Mouse (Mus musculus) layer of hippocampus, adult 11-12 months (tissue): ENCODE results near the gene Chd9.

Source experiments
- DNase-seq: peaks from one replicate; pipeline ENCODE4 v3.0.0; 2022; ENCODE audit warnings: low spot score

Gene Chd9

DNA sequence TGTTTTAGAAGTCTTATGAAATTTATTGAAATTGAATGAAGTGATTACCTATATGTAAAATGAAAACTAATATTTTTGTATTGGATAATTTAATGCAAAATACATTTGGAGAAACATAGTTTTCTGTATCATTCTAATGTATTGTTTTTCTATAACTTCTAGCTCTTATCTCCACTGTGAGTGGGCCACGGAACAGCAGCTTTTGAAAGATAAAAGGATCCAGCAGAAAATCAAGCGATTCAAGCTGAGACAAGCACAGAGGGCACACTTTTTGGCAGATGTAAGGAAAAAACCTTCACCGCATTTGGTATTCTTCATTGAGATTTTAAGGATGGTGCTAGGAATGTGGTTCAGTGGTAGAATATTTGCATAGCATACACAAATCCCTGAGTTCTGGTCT is 150.6 kb downstream of the Chd9 start:
- DNase-seq: no peak

DNA sequence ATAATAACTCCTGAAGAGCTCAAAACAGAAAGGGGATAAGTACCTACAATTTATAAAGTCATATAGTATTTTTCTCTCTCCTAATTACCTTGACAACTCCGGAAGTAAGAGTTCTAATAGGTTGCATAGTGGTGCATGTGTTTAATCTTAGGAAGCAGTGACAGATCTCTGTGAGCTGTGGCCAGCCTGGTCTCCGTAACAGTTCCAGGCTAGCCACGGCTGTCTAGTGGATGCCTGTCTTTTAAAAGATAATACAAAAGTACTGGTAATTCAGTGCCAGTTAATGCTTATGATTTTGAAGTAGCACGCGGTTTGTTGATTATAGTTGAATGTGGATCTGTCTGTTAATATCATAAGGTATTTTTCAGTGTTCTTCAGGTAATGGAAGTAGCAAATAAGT is 151.1 kb downstream of the Chd9 start:
- no peak for DNase-seq

DNA sequence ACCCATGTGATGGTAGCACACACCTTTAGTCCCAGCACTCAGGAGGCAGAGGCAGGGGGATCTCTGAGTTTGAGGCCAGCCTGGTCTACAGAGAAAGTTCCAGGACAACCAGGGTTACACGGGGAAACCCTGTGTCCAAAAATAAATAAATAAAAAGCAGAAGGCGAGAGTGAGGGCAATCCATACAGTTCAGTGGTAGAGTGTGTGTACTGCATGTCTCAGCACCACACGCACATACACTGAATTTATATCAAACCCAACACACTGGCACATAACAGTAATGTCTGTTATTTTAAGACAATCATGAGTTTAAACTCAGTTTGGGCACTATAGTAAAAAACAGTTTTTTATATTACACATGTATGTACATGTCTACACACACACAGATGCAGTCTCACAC is 153.9 kb downstream of the Chd9 start:
- no peak for DNase-seq

DNA sequence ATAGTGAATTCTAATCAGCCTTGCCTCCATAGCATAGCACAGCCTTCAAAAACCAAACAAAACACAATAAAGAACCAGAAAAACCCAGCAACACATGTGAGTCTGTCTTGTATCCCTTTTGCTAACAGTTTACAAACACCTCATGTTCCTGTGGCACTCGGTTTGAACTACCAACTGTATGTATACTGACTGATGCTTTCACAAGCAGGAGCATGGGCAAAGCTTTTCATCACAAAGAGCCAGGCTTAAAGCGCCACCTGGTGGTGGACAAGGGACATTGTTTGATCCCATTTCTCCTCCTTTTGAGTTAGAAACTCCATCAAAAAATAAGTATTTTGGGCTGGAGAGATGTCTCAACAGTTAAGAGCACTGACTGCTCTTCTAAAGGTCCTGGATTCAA is 191.6 kb downstream of the Chd9 start:
- DNase-seq: peak; percentile 36

DNA sequence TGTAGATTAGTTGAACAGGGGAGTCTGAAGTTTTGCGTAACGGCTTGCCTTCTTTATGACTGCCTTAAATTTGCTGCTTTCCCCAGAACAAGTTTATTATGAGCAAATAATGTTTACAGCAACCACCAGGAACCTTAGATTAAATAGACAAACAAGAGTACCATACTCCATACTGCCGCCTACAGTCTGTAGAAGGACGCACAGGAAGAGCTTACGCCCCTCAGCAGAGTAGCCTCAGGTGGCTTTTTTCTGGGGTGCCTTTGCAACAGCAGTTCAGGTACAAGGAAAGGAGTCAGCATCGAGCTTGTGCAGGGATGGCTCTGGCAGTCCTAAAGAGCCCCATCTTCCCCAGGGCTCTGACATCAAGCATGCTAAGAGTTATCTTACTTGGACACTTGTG is 206.3 kb downstream of the Chd9 start:
- no peak for DNase-seq

DNA sequence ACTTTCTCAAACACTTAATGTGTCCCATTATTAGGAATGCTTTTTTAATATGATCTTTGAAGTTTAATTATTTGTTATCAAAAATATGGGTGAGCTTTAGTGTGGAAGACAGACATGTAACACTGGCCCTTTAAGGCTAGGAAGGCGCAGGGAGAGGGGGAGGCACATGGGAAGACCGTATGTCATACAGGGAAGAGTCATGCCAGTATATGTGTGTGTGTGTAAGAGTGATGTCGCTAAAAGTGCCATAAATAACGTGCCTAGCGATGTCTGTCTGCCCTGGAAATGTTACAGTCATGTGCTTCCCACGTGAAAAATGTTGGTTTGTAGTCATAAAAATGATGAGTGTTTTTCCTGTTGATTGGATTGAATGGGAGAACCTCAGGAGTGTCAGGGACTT is 208.8 kb downstream of the Chd9 start:
- no peak for DNase-seq

DNA sequence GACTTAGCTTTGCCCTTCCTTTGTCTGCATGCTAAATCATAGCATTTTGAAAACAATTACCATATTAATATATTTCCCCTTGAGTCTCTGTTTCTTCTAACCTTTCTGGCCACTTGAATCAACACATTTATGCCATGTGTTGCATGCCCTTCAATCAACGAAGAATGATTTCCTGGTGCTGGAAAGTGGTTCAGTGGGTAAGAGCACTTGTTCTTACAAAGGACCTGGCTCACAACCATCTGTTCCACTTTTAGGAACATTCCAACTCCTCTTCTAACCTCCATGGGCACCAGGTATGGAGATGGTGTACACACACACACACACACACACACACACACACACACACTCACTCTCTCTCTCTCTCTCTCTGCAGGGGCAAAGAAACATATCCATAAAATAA is 210.5 kb downstream of the Chd9 start:
- DNase-seq: no peak

DNA sequence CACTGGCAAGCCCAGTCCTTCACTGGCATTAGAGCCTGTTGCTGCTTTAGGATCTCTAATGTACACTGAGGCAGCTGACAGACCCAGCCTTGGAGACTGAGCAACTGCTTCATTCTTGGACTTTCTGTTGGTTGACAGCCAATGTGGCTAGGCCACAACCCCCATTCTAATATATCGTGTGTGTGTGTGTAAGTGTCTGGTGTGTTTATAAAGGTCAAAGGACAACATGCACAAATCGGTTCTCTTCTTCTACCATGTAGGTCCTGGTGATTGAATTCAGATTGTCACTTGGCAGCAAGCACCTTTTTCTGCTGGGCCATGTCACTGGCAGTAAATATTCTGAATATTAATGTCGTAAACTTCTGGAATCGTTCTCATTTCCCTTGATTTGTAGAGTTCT is 218.2 kb downstream of the Chd9 start:
- DNase-seq: no peak

DNA sequence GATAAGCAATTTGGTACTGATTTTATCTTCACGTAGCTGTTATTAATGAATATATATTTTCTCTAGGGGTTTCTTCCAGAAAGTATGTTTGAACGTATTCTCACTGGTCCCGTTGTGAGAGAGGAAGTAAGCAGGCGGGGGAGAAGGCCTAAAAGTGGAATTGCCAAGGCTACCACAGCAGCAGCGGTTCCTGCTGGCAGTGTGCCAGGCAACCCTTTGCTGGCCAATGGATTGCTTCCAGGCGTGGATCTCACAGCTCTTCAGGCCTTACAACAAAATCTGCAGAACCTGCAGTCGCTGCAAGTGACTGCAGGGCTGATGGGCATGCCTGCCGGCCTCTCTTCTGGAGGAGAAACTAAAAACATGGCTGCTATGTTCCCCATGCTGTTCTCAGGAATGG is 222.9 kb downstream of the Chd9 start:
- DNase-seq: peak; percentile 79

DNA sequence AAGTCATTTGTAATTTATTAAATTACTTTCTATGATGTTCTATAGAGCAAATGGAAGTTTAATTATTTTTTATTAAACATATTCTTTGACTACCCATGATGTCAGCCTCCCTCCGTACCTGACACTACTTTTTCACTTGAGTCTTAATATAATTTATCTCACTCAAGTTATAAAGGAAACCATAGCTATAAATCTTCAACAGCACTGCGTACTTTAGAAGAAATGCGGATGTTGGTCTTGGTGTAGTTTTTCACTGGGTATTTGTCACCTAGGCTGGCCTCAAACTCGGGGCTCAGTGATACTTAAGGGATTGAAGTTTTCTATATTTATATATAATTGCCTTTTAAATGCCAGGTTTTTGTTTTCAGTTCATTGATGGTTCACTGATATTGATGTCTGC is 226.3 kb downstream of the Chd9 start:
- no peak for DNase-seq

DNA sequence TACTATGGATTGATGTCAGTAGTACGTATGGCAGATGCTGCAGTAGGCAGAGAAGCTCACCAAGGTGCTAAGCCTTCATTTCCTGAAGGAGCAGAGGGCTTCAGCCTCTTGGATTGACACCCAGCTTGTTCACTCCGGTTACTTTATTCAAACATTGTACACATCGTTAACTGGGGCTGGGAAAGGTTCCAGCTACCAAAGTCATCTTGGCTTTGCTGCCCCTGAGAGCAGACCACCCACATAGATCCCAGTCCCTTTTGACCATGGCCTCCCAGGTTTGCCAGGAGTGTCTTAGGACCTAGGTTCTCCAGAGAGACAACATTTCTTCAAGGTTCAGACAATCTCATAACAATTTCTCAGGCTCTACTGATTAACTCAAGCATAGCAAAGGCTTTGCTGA is 228.7 kb downstream of the Chd9 start:
- no peak for DNase-seq

DNA sequence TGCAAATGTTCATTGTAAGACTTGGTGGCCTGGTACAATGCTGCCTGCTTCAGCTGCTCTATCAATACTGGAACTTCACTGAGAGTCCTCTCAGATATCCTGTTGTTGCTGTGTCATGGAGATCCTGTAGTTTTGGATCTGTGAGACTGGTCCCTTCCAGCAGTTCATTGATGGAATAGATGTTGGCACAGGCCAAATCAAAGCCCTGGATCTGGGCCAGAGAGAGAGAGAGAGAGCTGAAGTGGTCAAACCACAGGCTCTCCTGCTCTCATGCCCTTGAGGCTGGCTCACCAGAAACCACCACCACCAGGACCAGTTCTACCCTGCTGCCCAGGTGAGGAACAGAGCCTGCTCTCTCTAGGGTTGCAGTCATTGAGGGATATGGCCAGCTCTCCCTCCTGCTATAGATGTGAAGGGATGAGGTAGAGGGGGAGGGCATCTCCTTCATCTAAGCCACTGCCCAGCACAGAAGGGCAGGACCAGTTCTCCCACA is 231.0 kb downstream of the Chd9 start:
- DNase-seq: peak; percentile 34

DNA sequence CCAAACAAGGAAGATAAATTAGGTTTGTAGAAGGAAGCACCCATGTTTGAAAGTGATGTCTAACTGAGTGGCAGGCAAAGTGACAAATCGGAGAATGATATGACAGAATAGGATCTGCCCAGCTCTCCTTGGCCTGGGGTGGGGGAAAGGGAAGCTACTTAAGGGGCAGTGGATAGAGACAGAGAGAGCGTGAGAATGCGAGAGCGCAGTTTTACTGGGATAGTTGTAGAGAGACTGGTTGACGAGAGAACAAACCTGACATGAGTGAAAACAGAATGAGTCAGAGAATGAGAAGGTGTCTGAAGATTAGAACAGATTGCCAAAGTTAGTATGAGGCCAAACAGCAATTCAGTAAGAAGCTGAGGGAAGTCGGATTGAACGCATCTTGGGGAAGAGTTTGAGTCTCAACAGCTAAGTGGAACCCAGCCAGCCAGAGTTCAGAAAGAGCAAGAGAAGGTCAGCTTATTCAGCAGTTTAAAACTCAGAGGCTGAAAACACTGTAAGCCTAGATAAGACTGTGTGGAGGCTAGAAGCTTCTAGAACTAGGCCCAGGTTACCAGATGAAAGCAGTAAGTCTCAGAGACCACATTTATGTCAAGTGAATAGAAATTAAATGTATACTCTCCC is 231.8 kb downstream of the Chd9 start:
- DNase-seq: no peak

DNA sequence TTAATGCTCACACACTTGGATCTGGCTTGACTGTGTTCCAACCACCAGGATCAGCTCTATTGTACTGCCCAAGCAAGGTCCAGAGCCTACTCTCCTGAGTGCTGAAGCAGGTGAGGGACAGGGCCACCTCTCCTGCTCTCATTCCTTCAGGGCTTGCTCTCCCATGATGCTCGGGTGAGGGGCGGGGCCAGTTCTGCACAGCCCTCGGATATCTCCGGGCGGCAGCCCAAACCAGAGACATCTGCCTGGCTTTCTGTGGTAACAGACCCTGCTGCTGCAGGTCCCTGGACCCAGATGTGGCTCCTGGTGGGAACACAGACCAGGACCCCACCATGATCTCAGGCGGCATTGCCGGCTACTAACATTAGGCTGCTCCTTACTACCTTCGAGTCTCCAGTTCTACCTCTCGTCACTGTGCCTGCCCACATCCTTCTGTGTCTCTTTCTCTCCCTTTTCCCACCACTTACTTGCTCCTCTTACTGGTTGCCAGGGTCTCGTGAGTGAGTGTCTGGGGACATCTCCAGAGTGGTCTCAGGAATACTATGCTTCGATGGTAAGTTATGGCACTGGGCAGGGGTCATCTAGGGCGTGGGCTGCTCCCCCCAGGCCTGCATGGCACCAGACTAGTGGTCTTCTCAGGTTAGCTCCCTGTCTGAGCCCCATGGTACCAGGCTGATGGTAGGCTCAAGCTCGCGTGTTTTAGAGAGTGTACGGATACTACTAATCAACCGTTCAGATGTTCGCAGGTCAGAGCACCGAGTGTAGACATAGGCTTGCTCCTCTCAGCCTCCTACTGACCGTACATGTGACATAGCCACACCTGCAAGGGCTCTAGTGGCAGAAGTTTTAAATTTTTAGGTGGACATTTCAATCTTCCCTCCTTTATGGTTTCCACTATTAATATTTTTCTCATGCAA is 232.7 kb downstream of the Chd9 start:
- no peak for DNase-seq

DNA sequence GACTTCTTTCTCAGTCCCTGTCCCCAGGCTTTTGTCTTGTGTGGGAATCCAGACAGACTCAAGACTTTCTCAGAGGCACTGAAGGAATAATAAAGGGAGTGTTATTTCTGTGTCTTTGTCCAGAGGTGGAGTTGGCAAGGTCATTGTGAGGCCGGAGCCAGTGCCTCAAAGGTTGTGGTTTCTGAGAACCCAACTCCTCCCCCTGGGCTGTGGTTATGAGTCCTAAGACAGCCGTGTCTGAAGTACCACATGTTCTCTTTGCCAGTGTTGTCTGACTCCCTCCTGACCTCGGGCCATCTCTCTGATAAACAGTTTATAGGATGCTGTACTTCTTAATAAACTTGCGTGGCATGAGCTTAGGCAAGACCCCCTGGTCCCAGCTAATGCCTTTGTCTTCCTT is 237.0 kb downstream of the Chd9 start:
- no peak for DNase-seq

DNA sequence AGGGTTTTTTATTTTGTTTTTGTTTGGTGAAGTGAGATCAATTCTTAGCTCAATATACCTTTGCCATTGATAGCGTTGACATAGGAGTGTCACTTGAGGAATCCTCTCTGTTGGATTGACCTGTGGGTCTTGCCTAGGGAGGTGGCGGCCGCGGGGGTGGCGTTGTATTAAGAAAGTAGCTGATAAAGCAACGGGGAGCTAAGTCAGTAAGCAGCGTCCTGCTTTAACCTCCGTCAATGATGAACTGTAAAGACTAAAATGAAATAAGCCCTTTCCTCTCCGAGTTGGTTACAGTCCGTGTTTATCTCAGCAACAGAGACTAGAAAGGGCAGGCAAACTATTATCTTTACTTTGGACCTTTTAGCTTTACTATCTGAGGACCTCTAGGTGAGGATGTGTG is 241.3 kb downstream of the Chd9 start:
- peak; percentile 29 for DNase-seq

DNA sequence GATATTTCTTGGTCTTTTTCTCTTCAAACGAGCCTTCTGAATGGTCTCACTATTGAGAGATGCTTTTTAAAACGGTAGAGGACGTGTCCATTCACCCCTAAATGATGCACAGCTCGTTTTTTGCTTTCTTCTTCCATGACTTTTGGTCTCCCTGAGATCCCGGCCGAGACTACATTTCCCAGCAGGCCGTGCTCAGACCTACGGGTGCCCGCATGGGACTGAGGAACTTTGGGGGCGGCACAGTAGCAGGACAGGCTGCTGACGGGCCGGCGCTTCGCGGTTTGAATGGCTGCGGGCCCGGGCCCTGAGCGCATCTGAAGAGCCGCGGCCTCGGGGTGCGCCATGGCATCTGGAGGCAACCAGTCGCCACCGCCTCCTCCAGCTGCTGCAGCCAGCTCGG is 241.7 kb downstream of the Chd9 start, which contains the start of gene Rbl2:
TSS of gene Rbl2 (plus strand) at position 224 of the 400 bp plus-strand sequence.
- peak; percentile 95 for DNase-seq

DNA sequence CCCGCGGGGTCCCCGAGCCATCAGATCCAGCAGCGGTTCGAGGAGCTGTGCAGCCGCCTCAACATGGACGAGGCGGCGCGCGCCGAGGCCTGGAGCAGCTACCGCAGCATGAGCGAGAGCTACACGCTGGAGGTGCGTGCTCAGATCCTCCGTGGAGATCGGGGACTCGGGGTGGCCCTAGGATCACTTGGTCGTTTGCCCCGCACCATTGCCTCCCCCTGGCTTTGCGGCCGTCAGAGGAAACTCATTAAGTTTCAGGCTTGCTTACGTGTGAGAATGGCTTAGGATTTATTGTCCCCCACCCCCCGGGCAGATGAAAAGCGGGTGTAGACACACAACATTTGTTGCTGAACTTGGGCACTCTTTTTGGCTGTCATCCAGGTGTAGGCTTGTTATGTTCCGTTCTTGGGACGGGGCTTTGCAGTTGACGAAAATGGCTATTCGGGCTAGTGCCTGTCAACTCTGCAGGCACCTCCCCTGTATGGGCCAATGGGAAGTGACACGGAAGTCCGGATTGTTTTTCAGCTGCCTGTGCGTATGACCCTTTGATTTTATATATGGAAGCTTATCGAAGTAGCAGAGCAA is 242.2 kb downstream of the Chd9 start:
- DNase-seq: peak; percentile 78

DNA sequence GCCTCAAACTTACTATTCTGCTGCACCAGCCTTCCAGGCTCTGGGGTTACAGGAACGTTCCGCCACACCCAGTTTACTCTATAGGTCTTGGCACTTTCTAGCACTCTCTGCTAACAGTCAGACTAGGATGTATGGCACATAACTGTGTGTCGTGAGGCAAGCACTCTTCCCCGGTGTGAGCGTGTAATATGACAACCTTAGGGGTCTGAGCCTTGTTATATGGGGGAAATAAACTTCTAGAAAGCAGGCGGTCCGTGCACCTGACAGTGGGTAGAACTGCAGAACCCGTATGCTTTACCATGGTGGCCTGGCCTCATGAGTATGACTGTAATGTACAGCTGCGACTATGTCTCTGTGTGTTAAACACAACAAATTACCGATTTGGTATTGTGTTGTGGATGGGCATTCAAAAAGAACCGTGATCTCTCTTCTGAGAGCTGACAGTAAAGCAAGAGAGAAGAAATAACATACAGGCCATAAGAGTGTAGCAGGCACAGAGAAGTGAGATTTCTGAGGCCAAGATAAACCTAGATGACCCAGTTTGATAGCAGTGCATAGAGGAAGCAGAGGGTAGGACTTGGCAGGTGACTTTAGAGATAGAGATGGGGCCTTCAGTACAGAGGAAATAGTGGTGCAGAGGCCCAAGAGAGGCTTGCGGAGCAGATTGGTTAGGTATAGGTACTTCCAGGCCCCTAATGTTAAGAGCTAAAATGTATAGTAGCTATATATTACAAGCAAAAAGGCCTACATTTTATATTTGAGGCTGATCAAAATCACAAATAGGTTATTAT is 249.1 kb downstream of the Chd9 start:
- no peak for DNase-seq

DNA sequence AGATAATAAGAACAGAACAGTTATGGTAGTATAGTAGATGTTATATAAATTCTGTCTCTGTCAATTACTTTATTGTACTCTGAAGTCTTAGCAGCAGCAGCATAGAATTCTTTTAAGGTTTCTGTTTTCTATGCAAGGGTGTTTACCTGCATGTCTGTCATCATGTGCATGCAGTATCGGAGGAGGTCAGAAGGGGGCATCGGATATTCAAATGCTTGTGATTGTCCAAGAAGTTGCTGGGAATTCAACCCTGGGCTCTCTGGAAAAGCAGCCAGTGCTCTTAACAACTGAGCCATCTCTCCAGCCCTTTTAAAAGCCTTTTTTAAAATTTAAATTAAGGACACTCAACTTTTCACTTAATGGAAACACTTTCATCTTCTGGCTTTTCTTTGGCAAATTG is 251.5 kb downstream of the Chd9 start:
- no peak for DNase-seq

DNA sequence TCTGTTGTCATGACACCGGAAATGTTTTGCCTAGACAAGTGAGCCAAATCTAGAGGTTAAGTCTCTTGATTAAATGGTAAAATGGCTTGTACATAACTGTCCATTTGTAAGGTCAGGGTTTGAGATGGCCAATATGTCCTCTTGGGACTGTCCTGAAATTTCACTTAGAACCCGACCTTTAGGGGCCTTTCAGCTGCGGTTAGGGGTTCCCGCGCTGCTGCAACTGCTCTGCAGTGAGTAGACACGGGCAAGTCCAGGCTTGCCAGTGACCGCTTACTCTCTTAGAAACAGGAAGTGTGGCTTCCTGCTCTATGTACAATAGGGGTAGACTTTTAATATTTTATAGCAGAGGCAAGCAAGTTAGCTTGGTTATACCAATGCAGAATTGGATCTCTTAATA is 253.8 kb downstream of the Chd9 start:
- DNase-seq: no peak

DNA sequence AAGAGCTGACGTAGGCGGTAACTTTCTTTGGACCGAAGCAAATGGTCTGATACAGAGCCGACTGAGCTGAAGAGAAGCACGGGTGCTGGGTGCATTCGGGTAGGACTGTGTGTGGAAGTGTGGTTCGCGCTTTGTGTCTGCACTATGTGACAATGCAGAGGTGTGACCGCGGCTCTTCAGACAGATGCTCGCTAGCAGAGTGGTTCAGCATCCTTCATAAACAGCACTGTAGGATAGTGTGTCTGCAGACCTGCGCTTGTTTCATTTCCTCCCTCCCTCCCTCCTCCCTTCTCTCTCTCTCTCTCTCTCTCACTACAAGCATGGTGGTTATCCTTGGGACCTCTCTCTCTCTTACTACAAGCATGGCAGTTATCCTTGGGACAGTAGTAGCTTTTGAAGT is 254.3 kb downstream of the Chd9 start:
- DNase-seq: no peak
